Mouse (Mus musculus) small intestine, adult 2 months (tissue): ENCODE measurements at regions not wholly inside any gene's neighbourhood (a gene's known extent, or its start where the extent isn't known, plus 50 kb on each side); places are given as distances from the start of the nearest gene placed in this dataset.

Experiments used
- CTCF ChIP-seq: fragments of 200-500 bp; IDR thresholded peaks from 2 replicates; pipeline ENCODE4 v1.5.1; 2012; ENCODE audit warnings: low read depth, mild to moderate bottlenecking, control low read depth, inconsistent platforms, low read length, moderate library complexity, mixed read lengths; ENCODE audit not compliant: insufficient replicate concordance, insufficient read length; ENCODE audit errors: extremely low read depth
- POLR2A ChIP-seq: fragments of 200-500 bp; IDR thresholded peaks from 2 replicates; pipeline ENCODE4 v1.6.1; 2012; ENCODE audit warnings: low read depth, mild to moderate bottlenecking, control low read depth, inconsistent platforms, low read length, moderate library complexity

GRCm38 (mm10) chr13:83724196-83724595 is 220.4 kb downstream of the Mef2c start:
- TF ChIP-seq CTCF (no peak), POLR2A (no peak)
